Mouse (Mus musculus): ENCODE results near the gene Golga5.

DNA sequence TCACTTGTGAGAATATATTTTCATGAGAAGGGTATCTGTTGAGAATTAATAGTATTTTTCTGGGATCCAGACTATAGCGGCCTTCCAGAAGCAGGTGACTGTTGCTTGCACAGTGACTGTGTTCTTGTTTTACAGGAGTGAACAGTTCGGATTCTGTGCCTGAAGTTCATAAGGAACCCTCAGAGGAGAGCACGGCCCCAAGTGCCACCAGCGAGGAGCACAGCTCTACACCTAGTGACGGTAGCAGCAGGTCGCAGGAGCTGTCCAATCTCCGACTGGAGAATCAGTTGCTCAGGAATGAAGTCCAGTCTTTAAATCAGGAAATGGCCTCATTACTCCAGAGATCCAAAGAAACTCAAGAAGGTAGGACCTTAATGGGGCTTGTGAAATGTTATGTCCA is 5.5 kb downstream of the Golga5 start:
- TF ChIP-seq TCF12 (IDR thresholded peaks at IDR 0.05; ENCODE audit: low read depth, low read length) (no peak), POLR2A (IDR thresholded peaks at IDR 0.05; ENCODE audit: low read depth, low read length) (no peak), CTCF (conservative IDR thresholded peaks at IDR 0.05 in 1 of 2, IDR thresholded peaks at IDR 0.05 in 1 of 2; ENCODE audit: low read depth in 2 of 2, low read length in 2 of 2) (no peak), MAX (IDR thresholded peaks at IDR 0.05; ENCODE audit: low read length) (no peak), GABPA (IDR thresholded peaks at IDR 0.05; ENCODE audit: insufficient replicate concordance, low read depth, low read length) (no peak), USF2 (conservative IDR thresholded peaks at IDR 0.05; ENCODE audit: low read depth, low read length) (no peak), ZMIZ1 (IDR thresholded peaks at IDR 0.05; ENCODE audit: low read depth, low read length) (no peak)
